Mouse (Mus musculus) E14TG2a.4 (cell line): ENCODE measurements around the gene Cryba4.

ENCODE experiments used
- CTCF ChIP-seq: conservative IDR thresholded peaks from 2 replicates; pipeline ENCODE4 v1.5.1; 2014; ENCODE audit warnings: low read length
- POU5F1 ChIP-seq: IDR thresholded peaks from 2 replicates; pipeline ENCODE4 v1.6.1; 2014; ENCODE audit warnings: low read length, borderline replicate concordance

GRCm38 (mm10) chr5:112301694-112302093, 49.4 kb upstream of the Cryba4 start:
- TF ChIP-seq CTCF (no peak), POU5F1 (no peak)
